ENCODE assay signal across 12 mouse cellular contexts in the genomic region with DNA sequence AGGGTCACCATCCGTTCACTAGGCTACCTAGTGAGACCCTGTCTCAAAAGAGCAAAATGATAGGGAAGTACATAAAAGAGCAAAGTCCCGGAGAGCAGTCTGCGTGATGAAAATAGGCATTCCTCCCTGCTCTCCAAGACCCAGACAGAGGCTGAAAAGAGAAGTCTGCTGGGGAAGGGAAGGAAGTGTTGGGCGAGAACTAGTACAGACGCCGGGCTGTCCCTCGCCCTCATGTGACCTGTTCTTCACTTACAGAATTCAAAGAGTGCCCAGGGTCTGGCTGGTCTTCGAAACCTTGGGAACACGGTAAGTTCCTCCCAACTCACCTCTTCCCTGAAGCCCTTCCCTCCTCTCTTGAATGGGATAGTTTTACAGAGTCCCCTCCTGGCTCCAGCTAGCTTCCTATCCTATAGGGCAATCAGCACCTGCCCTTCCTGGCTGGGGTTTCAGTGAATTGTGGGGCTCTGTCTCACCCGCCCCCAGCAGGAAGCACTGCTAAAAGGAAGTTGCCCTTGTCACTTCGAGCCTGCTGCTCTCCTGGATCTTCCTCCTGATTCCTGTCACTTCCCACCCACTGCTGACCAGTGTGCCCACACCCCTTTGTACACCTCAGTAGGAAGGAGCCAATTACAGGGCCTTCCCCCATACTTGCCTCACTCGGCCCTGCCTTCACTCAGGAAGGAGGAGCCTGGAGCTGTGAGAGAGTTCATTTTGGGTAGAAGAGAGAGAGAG. TPM values are rescaled to one million over a fixed set of nuclear protein-coding genes. Genes with fewer than 3 reads are reported as not detected.
A peak's percentile ranks its signal among the peaks of the same experiment; 100 is the strongest.
DNase-seq lines count a peak whose midpoint lies in the region; ATAC-seq and TF ChIP-seq lines count a peak whose summit lies in the region.
"Had no signal": no experiment of that assay in that cellular context is flagged by ENCODE, and none has a peak within 500 bp of the region (broad histone marks: within the 10 kb centered on the region; RNA-seq: fewer than 3 reads in every experiment).

No protein-coding gene starts in this region.

- peaks cover 35% of the 10 kb centered on the region for H3K36me3 ChIP-seq in G1E (replicated peaks)
- H3K36me3 ChIP-seq in heart, embryonic 16.5 days (ENCODE audit: control insufficient read depth, insufficient read depth), result peaks cover 27% of the 10 kb centered on the region
- H3K36me3 ChIP-seq in limb, embryonic 10.5 days, result peaks cover 26% of the 10 kb centered on the region

- peak overlapping the region; percentile 95 for H3K4me2 ChIP-seq in heart, embryonic 16.5 days (ENCODE audit: low read depth, low read length)
- H3K4me2 ChIP-seq: embryonic facial prominence, embryonic 12.5 days had no signal

- peaks cover 20% of the 10 kb centered on the region for H3K27me3 ChIP-seq in G1E (ENCODE audit: insufficient read depth, low read length)
- H3K27me3 ChIP-seq in heart, embryonic 16.5 days (ENCODE audit: control insufficient read depth, insufficient read depth, low read length), result no peaks in the 10 kb centered on the region
- H3K27me3 ChIP-seq in limb, embryonic 10.5 days (ENCODE audit: low read depth, poor library complexity, severe bottlenecking), result peaks cover 54% of the 10 kb centered on the region

- peak overlapping the region; percentile 98 for H3K27ac ChIP-seq in layer of hippocampus, adult 2 months
- peak overlapping the region; percentile 98 for H3K27ac ChIP-seq in heart, embryonic 16.5 days (ENCODE audit: low read length)
- no peak overlapping the region for H3K27ac ChIP-seq in limb, embryonic 10.5 days
- H3K27ac ChIP-seq: embryonic facial prominence, embryonic 12.5 days had no signal

- H3K9me3 ChIP-seq in G1E (replicated peaks), result no peaks in the 10 kb centered on the region
- H3K9me3 ChIP-seq in heart, embryonic 16.5 days (replicated peaks; ENCODE audit: control insufficient read depth, low read length), result no peaks in the 10 kb centered on the region
- H3K9me3 ChIP-seq in limb, embryonic 10.5 days (replicated peaks), result no peaks in the 10 kb centered on the region
- H3K9me3 ChIP-seq: embryonic facial prominence, embryonic 12.5 days had no signal

- intact Hi-C loops in left cerebral cortex, postnatal 4 days (cut with DNase I), result no loop called here

- no peak for TF ChIP-seq CTCF in layer of hippocampus, adult 2 months (conservative IDR thresholded peaks at IDR 0.05)
- no peak for TF ChIP-seq CTCF in G1E (IDR thresholded peaks at IDR 0.05; ENCODE audit: low read depth, low read length)

- DNase-seq in layer of hippocampus, adult 2 months (ENCODE audit: low spot score in 2 of 2), result no peak
- DNase-seq in layer of hippocampus, postnatal 36 days, result no peak
- DNase-seq in G1E (ENCODE audit: low spot score), result peak; percentile 44
- DNase-seq in adrenal gland, adult 8-10 months, result no peak
- DNase-seq in left cerebral cortex, postnatal 4 days, result no peak
- no peak for DNase-seq in limb, embryonic 10.5 days (ENCODE audit: low spot score)
- DNase-seq: kidney, adult 18-20 months had no signal

- ATAC-seq in G1E (ENCODE audit: extremely low read depth, insufficient number of reproducible peaks, low FRiP score, poor library complexity, severe bottlenecking), result peak; percentile 79
- ATAC-seq in heart, embryonic 16.5 days (replicated peaks; ENCODE audit: extremely low read depth, insufficient read depth, low FRiP score), result no peak
- peak; percentile 62 for ATAC-seq in neutrophil, adult 5-6 weeks (ENCODE audit: extremely low read depth, insufficient number of reproducible peaks, low FRiP score, poor library complexity, severe bottlenecking)

- 29% methylated on average over 12 of the region's 12 CpGs for WGBS in heart, embryonic 16.5 days
- WGBS in limb, embryonic 10.5 days, result 51% methylated on average over 12 of the region's 12 CpGs

- peaks cover 44% of the 10 kb centered on the region for H3K4me1 ChIP-seq in G1E (ENCODE audit: insufficient read depth, low read depth, low read length)
- H3K4me1 ChIP-seq in heart, embryonic 16.5 days (ENCODE audit: control insufficient read depth, insufficient read depth, low read length), result peaks cover 31% of the 10 kb centered on the region
- H3K4me1 ChIP-seq in limb, embryonic 10.5 days, result peaks cover 56% of the 10 kb centered on the region

- peak overlapping the region; percentile 75 for H3K9ac ChIP-seq in heart, embryonic 16.5 days (ENCODE audit: low read length)
- H3K9ac ChIP-seq: embryonic facial prominence, embryonic 12.5 days had no signal

- H3K4me3 ChIP-seq in layer of hippocampus, adult 2 months, result peak overlapping the region; percentile 92; the same call in 1 of the 2 replicates
- H3K4me3 ChIP-seq in G1E (ENCODE audit: low read depth, low read length), result no peak overlapping the region
- H3K4me3 ChIP-seq in heart, embryonic 16.5 days (ENCODE audit: low read length), result no peak overlapping the region; the same call in 1 of the 2 replicates
- H3K4me3 ChIP-seq in limb, embryonic 10.5 days, result no peak overlapping the region
- H3K4me3 ChIP-seq: embryonic facial prominence, embryonic 12.5 days had no signal

RNA-seq across cellular contexts. Expression of a gene that starts 12.5 kb away (rescaled TPM):
- total RNA-seq in layer of hippocampus, adult 2 months (2021), result 1 to 10 TPM in 1 of 2 experiments, not detected in 1; 1.3 TPM
- total RNA-seq in layer of hippocampus, postnatal 36 days (2021), result 1 to 10 TPM in 1 of 2 experiments, under 1 TPM in 1; 0.17 to 2.5 TPM
- not detected in 2 replicates for total RNA-seq in G1E (2014; fragmentation: Nextera tagmentation)
- total RNA-seq in G1E (2017), result not detected in 2 replicates
- not detected in 2 replicates for polyA plus RNA-seq in G1E (2012)
- polyA plus RNA-seq in heart, embryonic 16.5 days (2015; fragmentation: Nextera tagmentation; extraction: Ambion mirVana), result 0.12 TPM in 1 of 2 replicates, not detected in the other
- not detected in 2 replicates for total RNA-seq in neutrophil, adult 5-6 weeks (2017)
- total RNA-seq in adrenal gland, adult 8-10 months (2022), result under 1 TPM in 2 of 4 experiments, not detected in 2; 0.10 to 0.31 TPM
- total RNA-seq in left cerebral cortex, postnatal 4 days (2021), result not detected
- 0.13 and 0.14 TPM in 2 replicates for polyA plus RNA-seq in limb, embryonic 10.5 days (2016; fragmentation: Nextera tagmentation; extraction: Ambion mirVana)
- total RNA-seq: gastrocnemius, adult 18-20 months had no signal

RNA-seq across cellular contexts. Expression of a gene that starts 18.0 kb away (rescaled TPM):
- total RNA-seq in layer of hippocampus, adult 2 months (2021), result 10 to 100 TPM; 12.3 to 14.4 TPM
- total RNA-seq in layer of hippocampus, postnatal 36 days (2021), result 10 to 100 TPM; 17.0 to 17.6 TPM
- total RNA-seq in G1E (2014; fragmentation: Nextera tagmentation) (not detected in 2 replicates), G1E (2017) (0.29 TPM in 1 of 2 replicates, not detected in the other)
- polyA plus RNA-seq in G1E (2012), result 0.21 TPM in 1 of 2 replicates, not detected in the other
- polyA plus RNA-seq in heart, embryonic 16.5 days (2015; fragmentation: Nextera tagmentation; extraction: Ambion mirVana), result 3.5 and 4.2 TPM in 2 replicates
- not detected in 2 replicates for total RNA-seq in neutrophil, adult 5-6 weeks (2017)
- total RNA-seq in adrenal gland, adult 8-10 months (2022), result 10 to 100 TPM; 13.7 to 22.0 (median 18.7) TPM
- total RNA-seq in left cerebral cortex, postnatal 4 days (2021), result 10 to 100 TPM in 1 of 2 experiments, 1 to 10 TPM in 1; 5.3 to 10.6 TPM
- polyA plus RNA-seq in limb, embryonic 10.5 days (2016; fragmentation: Nextera tagmentation; extraction: Ambion mirVana), result 0.24 TPM in 1 of 2 replicates, not detected in the other

RNA-seq across cellular contexts. Expression of a gene that starts 22.2 kb away (rescaled TPM):
- total RNA-seq in layer of hippocampus, adult 2 months (2021), result 10 to 100 TPM; 79.2 to 82.4 TPM
- total RNA-seq in layer of hippocampus, postnatal 36 days (2021), result 10 to 100 TPM; 66.2 to 74.9 TPM
- 8.3 and 20.1 TPM in 2 replicates for total RNA-seq in G1E (2014; fragmentation: Nextera tagmentation)
- 8.6 and 12.3 TPM in 2 replicates for total RNA-seq in G1E (2017)
- polyA plus RNA-seq in G1E (2012), result 3.2 and 4.1 TPM in 2 replicates
- 77.5 and 89.6 TPM in 2 replicates for polyA plus RNA-seq in heart, embryonic 16.5 days (2015; fragmentation: Nextera tagmentation; extraction: Ambion mirVana)
- 0.49 and 0.81 TPM in 2 replicates for total RNA-seq in neutrophil, adult 5-6 weeks (2017)
- 10 to 100 TPM; 39.1 to 77.6 (median 51.7) TPM for total RNA-seq in adrenal gland, adult 8-10 months (2022)
- total RNA-seq in left cerebral cortex, postnatal 4 days (2021), result 10 to 100 TPM; 30.2 to 31.9 TPM
- 8.9 and 10.7 TPM in 2 replicates for polyA plus RNA-seq in limb, embryonic 10.5 days (2016; fragmentation: Nextera tagmentation; extraction: Ambion mirVana)

RNA-seq across cellular contexts. Expression of a gene that starts 24.3 kb away (rescaled TPM):
- under 1 TPM; 0.27 to 0.38 TPM for total RNA-seq in layer of hippocampus, adult 2 months (2021)
- under 1 TPM; 0.35 to 0.61 TPM for total RNA-seq in layer of hippocampus, postnatal 36 days (2021)
- total RNA-seq in G1E (2014; fragmentation: Nextera tagmentation) (not detected in 2 replicates), G1E (2017) (0.12 and 0.27 TPM in 2 replicates)
- 0.15 TPM in 1 of 2 replicates, not detected in the other for polyA plus RNA-seq in G1E (2012)
- polyA plus RNA-seq in heart, embryonic 16.5 days (2015; fragmentation: Nextera tagmentation; extraction: Ambion mirVana), result 0.07 and 0.20 TPM in 2 replicates
- not detected in 2 replicates for total RNA-seq in neutrophil, adult 5-6 weeks (2017)
- total RNA-seq in adrenal gland, adult 8-10 months (2022), result 1 to 10 TPM in 1 of 4 experiments, under 1 TPM in 3; 0.20 to 1.1 (median 0.93) TPM
- under 1 TPM in 1 of 2 experiments, not detected in 1; 0.44 TPM for total RNA-seq in left cerebral cortex, postnatal 4 days (2021)
- 0.10 and 0.35 TPM in 2 replicates for polyA plus RNA-seq in limb, embryonic 10.5 days (2016; fragmentation: Nextera tagmentation; extraction: Ambion mirVana)
- total RNA-seq: left cerebral cortex, postnatal 10 days had no signal

RNA-seq across cellular contexts. Expression of a gene that starts 24.3 kb away (rescaled TPM):
- total RNA-seq in layer of hippocampus, adult 2 months (2021), result 10 to 100 TPM; 29.2 to 30.7 TPM
- 10 to 100 TPM; 28.4 to 28.6 TPM for total RNA-seq in layer of hippocampus, postnatal 36 days (2021)
- total RNA-seq in G1E (2014; fragmentation: Nextera tagmentation), result 40.6 and 46.9 TPM in 2 replicates
- 10.5 and 11.4 TPM in 2 replicates for total RNA-seq in G1E (2017)
- polyA plus RNA-seq in G1E (2012), result 29.7 and 41.9 TPM in 2 replicates
- polyA plus RNA-seq in heart, embryonic 16.5 days (2015; fragmentation: Nextera tagmentation; extraction: Ambion mirVana), result 31.7 and 36.6 TPM in 2 replicates
- total RNA-seq in neutrophil, adult 5-6 weeks (2017), result 3.8 and 7.2 TPM in 2 replicates
- 10 to 100 TPM; 29.8 to 36.7 (median 31.5) TPM for total RNA-seq in adrenal gland, adult 8-10 months (2022)
- 10 to 100 TPM; 31.1 to 33.1 TPM for total RNA-seq in left cerebral cortex, postnatal 4 days (2021)
- polyA plus RNA-seq in limb, embryonic 10.5 days (2016; fragmentation: Nextera tagmentation; extraction: Ambion mirVana), result 88.1 and 97.0 TPM in 2 replicates
